Mouse (Mus musculus) kidney, postnatal 0 days (tissue): ENCODE data around the gene Krt1. TPM values are rescaled to one million over a fixed set of nuclear protein-coding genes. Genes with fewer than 3 reads are reported as not detected.
A peak's percentile ranks its signal among the peaks of the same experiment; 100 is the strongest.

Source experiments
- ATAC-seq: fragments of 200-750 bp; cut with Nextera tagmentation; replicated peaks from 2 replicates; pipeline ENCODE4 v1.8.0; 2017; ENCODE audit warnings: low read depth, moderate number of reproducible peaks, moderate TSS enrichment, moderate library complexity; ENCODE audit not compliant: low FRiP score
- DNase-seq: peaks from one replicate; pipeline ENCODE4 v3.0.0-alpha.2; 2016; ENCODE audit warnings: low spot score
- H3K27ac ChIP-seq: fragments of 300-500 bp; sonication (generic); 2 replicates; pipeline ENCODE4 v1.5.1; 2014; ENCODE audit warnings: mild to moderate bottlenecking
- H3K27me3 ChIP-seq: fragments of 300-500 bp; sonication (generic); 2 replicates; pipeline ENCODE4 v1.6.1; 2014; ENCODE audit warnings: low read length, mixed read lengths; ENCODE audit not compliant: insufficient read depth
- H3K36me3 ChIP-seq: fragments of 300-500 bp; sonication (generic); 2 replicates; pipeline ENCODE4 v1.6.1; 2014; ENCODE audit warnings: low read length, mixed read lengths; ENCODE audit not compliant: insufficient read depth
- H3K4me1 ChIP-seq: fragments of 300-500 bp; sonication (generic); replicated peaks from 2 replicates; pipeline ENCODE4 v1.6.1; 2014; ENCODE audit warnings: antibody characterized with exemption, low read length, mixed read lengths; ENCODE audit not compliant: insufficient read depth
- H3K4me2 ChIP-seq: fragments of 300-500 bp; sonication (generic); 2 replicates; pipeline ENCODE4 v1.6.1; 2014; ENCODE audit warnings: mild to moderate bottlenecking, low read length, moderate library complexity, mixed read lengths
- H3K4me3 ChIP-seq: fragments of 300-500 bp; sonication (generic); replicated peaks from 2 replicates; pipeline ENCODE4 v1.5.1; 2014; ENCODE audit warnings: low read depth, low read length
- H3K9ac ChIP-seq: fragments of 300-500 bp; sonication (generic); 2 replicates; pipeline ENCODE4 v1.6.1; 2014; ENCODE audit warnings: low read depth, low read length
- H3K9me3 ChIP-seq: fragments of 300-500 bp; sonication (generic); replicated peaks from 2 replicates; pipeline ENCODE4 v1.6.1; 2016; ENCODE audit warnings: low read length, inconsistent platforms, mixed read lengths
- CTCF ChIP-seq: IDR thresholded peaks from 2 replicates; pipeline ENCODE4 v1.5.1; 2016; ENCODE audit warnings: antibody characterized with exemption, low read depth, mild to moderate bottlenecking, moderate library complexity
- WGBS: fragments of 180-500 bp; shearing (Covaris S2); extraction: QIAGEN DNeasy Blood & Tissue Kit; methylation state at CpG from one replicate; pipeline ENCODE4 v1.1.7; 2014; 5-methylcytosine and 5-hydroxymethylcytosine counted together
- polyA plus RNA-seq: library from polyadenylated mRNA; unstranded; fragments of >200 nt; fragmentation: Nextera tagmentation; extraction: Ambion mirVana; gene quantifications from 2 replicates; pipeline ENCODE4 v1.2.1, GENCODE M21; 2015

The Krt1 gene
- polyA plus RNA-seq, 1 experiment from 2014 or later = 1.1 TPM

GRCm38 (mm10) chr15:101869431-101869830 is 18.8 kb upstream of the Krt1 start, which contains the start of gene Krt77:
Krt77 (minus strand) TSS chr15:101869705.
- no peak for DNase-seq
- Histone ChIP-seq H3K4me1 (no peaks in the 10 kb centered on the region), H3K4me3 (no peak within 1 kb of the TSS), H3K27ac (no peak within 1 kb of the TSS), H3K36me3 (no peaks in the 10 kb centered on the region), H3K9me3 (no peaks in the 10 kb centered on the region), H3K27me3 (no peaks in the 10 kb centered on the region), H3K9ac (no peak within 1 kb of the TSS), H3K4me2 (no peak within 1 kb of the TSS)
- 27% methylated on average over 6 of the region's 6 CpGs for WGBS
- no peak for TF ChIP-seq CTCF
- no peak for ATAC-seq

GRCm38 (mm10) chr15:101866754-101867153 is 16.2 kb upstream of the Krt1 start:
- no peak for ATAC-seq
- Histone ChIP-seq H3K4me2 (no peak overlapping the region), H3K36me3 (no peaks in the 10 kb centered on the region), H3K4me3 (no peak overlapping the region), H3K27me3 (no peaks in the 10 kb centered on the region), H3K9ac (no peak overlapping the region), H3K27ac (no peak overlapping the region), H3K9me3 (no peaks in the 10 kb centered on the region), H3K4me1 (no peaks in the 10 kb centered on the region)
- no peak for TF ChIP-seq CTCF
- 80% methylated on average over 7 of the region's 7 CpGs for WGBS
- DNase-seq = no peak

GRCm38 (mm10) chr15:101860421-101861130 is 10.0 kb upstream of the Krt1 start:
- no peaks in the 10 kb centered on the region for H3K4me1 ChIP-seq
- H3K4me3 ChIP-seq = peak overlapping the region; percentile 32
- peak; percentile 46; the same call in 1 of the 2 replicates for TF ChIP-seq CTCF
- DNase-seq (no peak), ATAC-seq (no peak)
- WGBS = 53% methylated on average over 13 of the region's 13 CpGs
- H3K27ac ChIP-seq = no peak overlapping the region
- H3K9ac ChIP-seq = no peak overlapping the region
- no peaks in the 10 kb centered on the region for H3K36me3 ChIP-seq
- H3K27me3 ChIP-seq = no peaks in the 10 kb centered on the region; the same call in 1 of the 2 replicates
- no peaks in the 10 kb centered on the region for H3K9me3 ChIP-seq
- peak overlapping the region; percentile 79 for H3K4me2 ChIP-seq

GRCm38 (mm10) chr15:101859735-101860170 is 9.2 kb upstream of the Krt1 start:
- ATAC-seq = no peak; the same call in 1 of the 2 replicates
- Histone ChIP-seq H3K9me3 (no peaks in the 10 kb centered on the region), H3K4me1 (no peaks in the 10 kb centered on the region), H3K9ac (0 out of 2 replicates have a peak overlapping the region, but pooled peaks have one; percentile 40), H3K4me3 (peak overlapping the region; percentile 32), H3K27ac (no peak overlapping the region), H3K4me2 (peak overlapping the region; percentile 79), H3K36me3 (no peaks in the 10 kb centered on the region), H3K27me3 (no peaks in the 10 kb centered on the region; the same call in 1 of the 2 replicates)
- TF ChIP-seq CTCF = no peak
- under 1% methylated on average over 31 of the region's 33 CpGs for WGBS
- DNase-seq = peak; percentile 57

GRCm38 (mm10) chr15:101858673-101859425 is 8.3 kb upstream of the Krt1 start:
- no peaks in the 10 kb centered on the region for H3K36me3 ChIP-seq
- no peak overlapping the region for H3K4me3 ChIP-seq
- no peaks in the 10 kb centered on the region for H3K4me1 ChIP-seq
- H3K9ac ChIP-seq = no peak overlapping the region
- no peaks in the 10 kb centered on the region for H3K9me3 ChIP-seq
- H3K4me2 ChIP-seq = peak overlapping the region; percentile 79
- WGBS = 8% methylated on average over 11 of the region's 11 CpGs
- TF ChIP-seq CTCF = no peak
- H3K27ac ChIP-seq = no peak overlapping the region
- DNase-seq (peak; percentile 47), ATAC-seq (no peak)
- H3K27me3 ChIP-seq = no peaks in the 10 kb centered on the region; the same call in 1 of the 2 replicates

GRCm38 (mm10) chr15:101856696-101857095 is 6.1 kb upstream of the Krt1 start:
- no peak for TF ChIP-seq CTCF
- Histone ChIP-seq H3K36me3 (no peaks in the 10 kb centered on the region), H3K4me1 (no peaks in the 10 kb centered on the region), H3K9me3 (no peaks in the 10 kb centered on the region), H3K27me3 (no peaks in the 10 kb centered on the region; the same call in 1 of the 2 replicates), H3K9ac (no peak overlapping the region), H3K4me2 (no peak overlapping the region), H3K27ac (no peak overlapping the region), H3K4me3 (no peak overlapping the region)
- 32% methylated on average over 5 of the region's 5 CpGs for WGBS
- no peak for ATAC-seq
- no peak for DNase-seq
